Mouse (Mus musculus) layer of hippocampus, postnatal 36 days (tissue): Measurements from ENCODE around the gene Thbd. TPM values are rescaled to one million over a fixed set of nuclear protein-coding genes. Genes with fewer than 3 reads are reported as not detected.

Experiments used
- DNase-seq, 2 experiments: peaks; one replicate each; pipeline ENCODE4 v3.0.0; 2022
- total RNA-seq, 2 experiments: library from RNA; stranded (reverse); gene quantifications; 2 replicates each; pipeline ENCODE4 v1.2.3; 2021

Thbd gene
- total RNA-seq: 1 to 10 TPM; 5.5 to 7.6 TPM

DNA sequence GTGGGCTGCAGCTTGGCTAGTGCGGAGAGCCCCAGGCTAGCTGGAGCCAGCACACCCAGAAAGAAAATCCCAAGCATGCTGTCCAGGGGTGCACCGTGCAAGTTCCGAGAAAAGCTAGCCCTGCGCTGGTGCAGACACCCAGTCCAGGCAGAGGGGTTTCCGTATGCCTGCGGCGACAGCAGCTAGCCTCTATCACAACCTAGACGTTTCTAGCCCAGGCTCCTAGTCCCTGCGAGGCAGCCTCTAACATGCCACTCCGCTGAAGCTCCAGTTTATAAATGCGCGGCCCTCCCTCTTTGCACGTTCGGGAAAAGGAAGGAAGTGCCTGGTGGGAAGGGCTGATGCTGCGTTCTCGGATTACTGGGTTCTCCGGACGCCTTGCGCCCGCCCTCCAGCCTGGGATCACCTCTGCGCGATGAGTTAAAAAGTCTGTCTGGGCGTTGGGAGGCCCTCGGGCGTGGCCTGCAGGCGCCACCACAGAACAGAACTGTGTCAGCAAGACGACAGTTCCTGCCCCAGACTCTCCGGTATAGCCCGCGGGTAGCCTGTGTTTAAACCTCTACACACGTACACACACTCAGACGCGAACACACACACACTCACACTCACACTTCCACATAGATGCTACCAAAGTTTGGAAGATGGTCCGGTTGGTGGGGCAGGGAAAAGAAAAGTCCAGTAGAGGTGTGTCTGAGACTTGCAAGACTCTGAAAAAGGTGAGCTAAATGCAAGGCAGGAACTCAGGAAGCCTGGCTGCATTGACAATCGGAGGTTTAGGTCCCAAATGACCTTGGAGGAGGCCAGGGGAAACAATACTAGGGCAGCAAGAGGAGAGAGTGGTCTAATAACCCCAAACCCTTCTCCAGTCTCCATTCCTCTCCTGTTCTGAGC lies at the start of gene Thbd:
Gene Thbd, minus strand, starts transcription at position 319 of the 891 bp plus-strand sequence.
- no peak for DNase-seq

DNA sequence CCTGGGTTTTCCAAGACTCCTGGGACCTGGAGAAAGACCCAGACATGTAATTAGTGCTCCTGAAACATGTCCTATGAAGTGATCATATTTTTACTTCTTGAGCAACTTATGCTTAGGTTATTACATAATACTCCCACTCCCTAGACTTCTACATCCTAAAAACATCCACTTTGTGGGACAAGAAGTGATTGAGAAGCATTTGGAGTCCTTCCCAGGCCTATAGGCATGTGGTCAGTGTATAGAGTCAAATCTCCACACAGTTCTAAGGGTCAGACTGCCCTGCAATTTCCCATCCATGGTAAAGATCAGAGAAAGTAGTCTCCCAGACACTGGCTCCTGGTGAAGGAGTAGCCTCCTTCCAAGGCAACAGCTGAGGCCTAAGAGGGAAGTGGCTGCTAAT lies 47.4 kb upstream of the Thbd start:
- DNase-seq: no peak

DNA sequence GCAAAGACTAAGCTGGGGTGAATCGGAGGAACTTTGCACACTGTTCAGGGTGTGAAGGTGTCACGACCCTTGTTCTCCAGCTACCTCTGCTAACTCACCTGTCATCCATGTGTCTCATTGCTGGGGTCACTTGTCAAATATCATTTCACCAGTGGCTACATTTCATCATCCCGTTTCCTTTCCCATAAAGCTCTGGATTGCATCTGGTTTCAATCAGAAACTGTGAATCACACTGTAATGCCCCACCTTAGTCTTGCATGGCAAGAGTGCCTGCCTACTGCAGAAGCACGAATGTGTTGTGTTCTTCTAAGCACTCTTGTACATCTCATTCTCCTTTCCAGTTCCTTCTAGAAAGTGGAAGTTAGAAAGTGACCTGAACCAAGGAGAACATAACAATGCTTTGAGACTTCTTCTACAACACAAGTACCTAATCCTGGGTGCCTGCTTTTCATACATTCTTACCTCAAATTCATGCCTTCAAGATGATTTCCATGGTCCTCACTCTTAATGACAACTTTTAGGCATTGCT lies 46.1 kb upstream of the Thbd start:
- no peak for DNase-seq

DNA sequence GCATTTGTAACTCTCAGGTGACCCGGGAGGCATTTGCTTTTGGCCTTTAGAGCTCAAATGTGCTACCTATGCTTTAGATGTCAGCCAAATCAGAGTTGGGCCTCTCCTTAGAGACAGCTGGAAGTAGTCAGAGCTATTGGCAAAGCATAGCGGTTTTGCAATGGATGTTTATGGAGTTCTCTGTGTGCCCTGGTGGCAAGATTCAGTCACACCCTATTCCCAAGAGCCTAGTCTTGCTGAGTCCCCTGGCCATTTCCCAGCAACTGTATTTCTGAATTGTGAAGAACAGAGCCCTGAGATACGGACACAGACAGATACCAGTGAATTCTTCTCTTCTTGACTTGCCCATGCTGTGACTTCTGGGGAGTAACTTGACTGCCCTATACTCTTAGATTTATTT lies 45.1 kb upstream of the Thbd start:
- DNase-seq: no peak

DNA sequence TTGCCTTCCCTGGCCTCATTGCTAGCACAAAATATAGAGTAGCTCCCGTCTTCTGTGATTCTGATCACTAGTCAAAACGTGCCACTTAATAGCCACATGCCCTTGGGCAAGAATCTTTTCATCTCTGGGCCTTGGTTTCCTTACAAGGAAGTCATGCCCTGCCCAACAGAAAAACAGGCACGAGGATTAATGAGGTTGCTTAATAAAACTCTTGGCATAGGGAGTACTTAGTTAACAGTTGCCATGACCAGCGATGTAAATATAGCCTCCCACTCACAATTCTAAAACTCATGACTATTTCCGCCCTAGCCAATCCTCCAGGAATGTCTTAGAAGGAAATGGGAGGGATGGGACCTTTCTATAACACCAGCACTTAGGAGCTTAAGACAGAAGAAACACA lies 43.5 kb upstream of the Thbd start:
- no peak for DNase-seq

DNA sequence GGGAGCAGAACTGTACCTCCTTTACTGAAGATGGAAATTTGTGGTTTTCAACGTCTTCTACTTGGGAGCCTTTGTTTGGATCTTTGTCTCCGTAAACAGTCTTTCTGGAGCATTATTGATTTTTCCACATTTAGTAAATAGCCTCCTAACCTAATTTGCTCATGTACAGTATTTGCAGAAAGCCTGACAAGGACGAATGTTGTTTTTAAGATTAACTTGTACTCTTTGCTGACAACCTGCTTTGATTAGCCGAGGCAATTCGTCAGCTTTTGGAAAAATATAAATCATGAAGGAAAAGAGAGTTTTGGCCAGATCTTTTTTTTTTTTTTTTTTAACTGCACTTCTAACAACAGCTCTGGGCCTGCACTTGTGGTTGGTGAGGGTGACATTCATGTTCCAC lies 42.6 kb upstream of the Thbd start:
- no peak for DNase-seq

DNA sequence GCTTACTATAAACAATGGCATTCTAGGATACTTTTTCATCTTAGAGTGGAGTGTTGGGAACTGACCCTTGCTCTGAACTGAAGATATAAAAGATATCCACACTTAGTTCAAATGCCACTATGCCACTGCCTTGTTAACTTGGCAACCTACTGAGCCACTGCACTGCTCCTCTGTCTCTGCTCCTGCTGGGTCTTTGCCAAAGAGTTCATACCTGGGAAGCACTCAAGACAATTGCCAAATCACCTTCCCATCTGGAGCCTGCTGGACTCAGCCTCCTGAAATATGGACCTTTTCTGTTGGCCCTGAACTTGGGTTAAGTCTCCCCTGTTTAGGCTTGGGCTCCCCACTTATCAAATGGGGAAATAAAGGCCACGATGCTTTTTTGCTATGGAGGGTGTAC lies 41.7 kb upstream of the Thbd start:
- no peak for DNase-seq

DNA sequence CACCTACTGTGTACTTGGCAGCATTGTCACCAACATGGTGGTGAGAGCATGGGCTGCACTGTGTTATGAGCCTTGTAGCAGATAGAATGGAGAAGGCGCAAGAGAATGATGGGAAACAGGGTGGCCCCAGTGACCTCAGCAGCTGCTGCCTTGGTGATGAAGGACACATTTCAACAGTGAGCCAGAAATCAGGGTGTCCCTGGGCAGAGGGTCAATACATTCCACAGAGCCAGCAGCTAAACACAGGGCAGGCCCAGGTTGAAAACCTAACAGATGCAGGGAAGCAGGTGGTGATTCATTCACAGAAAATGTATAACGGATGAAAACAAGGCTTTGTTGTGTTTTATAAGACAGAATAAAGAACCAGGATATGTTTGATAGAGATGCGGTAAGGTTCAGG lies 38.5 kb upstream of the Thbd start:
- no peak for DNase-seq

DNA sequence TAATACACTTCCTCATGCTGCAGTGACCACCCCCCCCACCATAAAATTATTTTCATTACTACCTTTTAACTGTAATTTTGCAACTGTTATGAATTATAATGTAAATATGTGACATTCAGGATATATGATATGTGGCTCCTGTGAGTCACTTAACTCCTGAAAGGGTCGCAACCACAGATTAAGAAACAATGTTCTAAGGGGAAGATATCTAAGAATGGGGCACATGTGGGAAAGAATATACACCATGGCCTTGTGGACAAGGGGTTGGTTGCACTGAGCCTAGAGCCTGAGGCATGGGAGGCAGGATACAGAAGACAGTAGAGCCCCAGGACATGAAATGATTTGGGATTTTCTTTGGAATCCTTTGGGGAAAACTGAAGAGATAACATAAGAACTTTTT lies 37.6 kb upstream of the Thbd start:
- no peak for DNase-seq

DNA sequence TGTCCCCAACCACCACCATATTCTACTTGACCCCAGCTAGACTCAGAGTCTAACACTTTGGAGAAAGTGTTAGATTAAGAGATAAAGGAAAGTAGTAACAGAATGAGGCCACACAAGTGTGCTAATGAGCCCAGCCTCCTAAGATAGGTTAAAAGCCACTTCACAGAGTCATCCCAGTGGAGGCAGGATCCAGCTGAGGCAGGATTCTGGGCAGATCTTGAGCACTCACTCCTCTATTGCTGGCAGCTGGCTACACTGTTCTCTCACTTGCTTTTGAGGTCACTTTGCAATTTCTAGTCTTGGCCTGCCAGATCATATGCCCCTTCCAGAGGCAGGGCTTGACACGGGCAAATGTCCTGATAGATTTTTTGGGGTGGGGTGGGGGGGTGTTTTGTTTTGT lies 36.5 kb upstream of the Thbd start:
- DNase-seq: no peak

DNA sequence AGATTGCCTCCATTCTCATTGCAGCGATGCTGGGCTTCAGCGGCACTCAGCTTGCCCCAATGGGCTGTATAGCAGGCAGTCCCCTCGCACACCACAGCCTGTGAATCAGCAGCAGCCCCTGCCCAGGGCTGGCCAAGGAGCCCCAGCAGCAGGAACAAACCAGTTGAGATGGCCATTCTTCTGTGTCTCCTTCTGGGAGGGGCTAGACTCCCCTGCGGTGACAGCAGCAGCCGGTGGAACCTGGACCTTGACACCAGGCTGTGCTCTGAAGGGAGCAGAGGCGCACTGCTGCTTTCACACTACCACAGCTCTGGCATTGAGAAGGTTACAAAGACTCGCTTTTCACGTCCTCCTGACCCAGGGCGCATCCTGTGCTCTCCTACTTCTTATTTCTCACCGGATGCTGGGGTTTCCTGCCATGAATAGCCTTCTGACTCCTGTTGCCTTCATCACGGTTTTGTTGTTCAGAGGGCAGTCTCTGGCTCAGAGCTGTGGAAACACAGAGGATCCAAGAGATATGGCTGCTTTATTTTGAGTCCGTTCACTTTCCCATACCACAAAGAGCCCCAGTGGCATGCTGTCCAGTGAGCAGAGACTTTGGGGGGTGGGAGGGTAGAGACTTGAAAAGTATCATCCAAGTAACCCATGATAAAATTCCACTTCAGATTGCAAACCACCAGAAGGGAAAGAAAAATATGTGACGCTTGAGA lies 35.4 kb upstream of the Thbd start, which contains the start of gene Cd93:
Gene Cd93, minus strand, starts transcription at position 315 of the 710 bp plus-strand sequence.
- no peak for DNase-seq

DNA sequence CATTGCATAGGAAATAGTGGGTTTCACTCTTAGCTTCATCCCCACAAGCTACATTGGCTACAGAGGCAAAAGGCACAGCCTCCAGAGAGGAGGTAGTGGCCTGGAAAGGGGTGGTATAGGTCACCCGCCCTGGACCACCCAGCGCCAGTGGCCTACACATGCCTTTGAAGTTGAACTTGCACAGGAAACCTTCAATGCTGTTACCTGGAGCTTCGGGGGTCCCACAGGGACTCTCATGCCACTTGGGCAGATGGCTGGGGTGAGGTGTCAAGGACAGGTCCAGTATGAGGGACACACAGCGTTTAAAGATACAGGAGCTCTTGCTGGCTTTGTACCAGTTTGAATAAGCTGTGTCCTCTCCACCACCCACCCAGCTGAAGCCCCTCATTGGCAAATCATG lies 34.7 kb upstream of the Thbd start:
- DNase-seq: no peak

DNA sequence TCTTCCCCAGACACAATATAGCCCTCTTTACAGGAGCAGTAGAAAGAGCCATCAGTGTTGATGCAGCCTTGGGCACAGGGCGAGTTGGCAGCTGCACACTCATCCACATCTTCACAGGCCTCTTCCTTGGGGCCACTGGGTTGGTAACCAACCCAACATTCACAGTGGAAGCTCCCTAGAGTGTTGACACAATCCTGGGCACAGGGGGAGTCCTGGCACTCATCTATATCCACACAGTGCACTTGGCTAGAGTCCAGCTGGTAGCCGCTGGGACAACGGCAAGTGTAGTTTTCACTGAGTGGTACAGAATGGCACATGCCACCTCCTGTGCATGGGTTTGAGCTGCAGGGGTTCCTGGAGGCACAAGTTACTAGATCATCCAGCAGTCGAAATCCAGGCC lies 34.2 kb upstream of the Thbd start:
- DNase-seq: no peak

DNA sequence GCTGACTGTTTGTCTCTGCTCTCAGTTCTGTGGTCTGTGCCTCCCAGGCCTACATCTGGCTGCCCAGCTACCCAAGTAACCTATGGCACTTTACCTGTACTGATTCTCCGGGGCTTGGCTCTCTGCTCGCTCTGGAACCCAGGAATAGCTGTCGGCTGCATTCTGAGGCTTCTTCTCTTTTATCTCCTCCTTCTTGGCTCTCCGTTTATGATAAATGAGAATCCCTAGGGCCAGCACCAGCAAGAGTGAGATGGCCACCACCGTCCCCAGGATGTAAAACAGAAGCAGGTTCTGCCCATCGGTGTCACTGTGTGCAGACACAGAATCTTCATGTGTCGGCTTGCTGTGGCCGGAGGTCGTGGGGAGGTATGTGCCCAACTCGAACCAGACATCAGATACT lies 33.4 kb upstream of the Thbd start:
- DNase-seq: no peak

DNA sequence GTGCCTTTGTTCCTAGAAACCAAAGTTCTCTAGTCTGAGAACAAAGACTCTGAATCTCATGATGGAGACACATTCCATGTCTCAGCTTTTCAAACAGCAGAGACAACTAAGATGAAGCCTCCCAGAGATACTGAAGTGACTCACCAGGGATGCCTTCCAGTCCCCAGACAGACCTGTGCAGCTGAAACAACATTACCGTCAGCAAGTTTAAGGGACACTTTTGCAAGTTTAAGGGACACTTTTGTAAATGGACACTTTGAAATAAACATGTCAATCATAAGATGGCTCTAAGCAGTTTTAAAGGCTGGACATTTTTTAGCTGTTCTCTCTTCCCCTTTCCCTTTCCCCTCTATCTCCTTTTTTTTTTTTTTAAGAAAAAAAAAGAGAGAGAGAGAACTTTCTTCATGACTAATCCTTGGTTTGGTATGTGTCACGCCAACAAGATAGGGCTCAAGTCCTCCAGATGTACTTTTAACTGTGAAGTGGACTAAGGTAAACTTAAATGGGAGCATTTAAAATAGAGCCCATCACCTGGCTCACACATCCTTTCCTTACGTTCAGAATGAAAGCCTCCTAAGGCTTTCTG lies 31.8 kb upstream of the Thbd start:
- DNase-seq: no peak

DNA sequence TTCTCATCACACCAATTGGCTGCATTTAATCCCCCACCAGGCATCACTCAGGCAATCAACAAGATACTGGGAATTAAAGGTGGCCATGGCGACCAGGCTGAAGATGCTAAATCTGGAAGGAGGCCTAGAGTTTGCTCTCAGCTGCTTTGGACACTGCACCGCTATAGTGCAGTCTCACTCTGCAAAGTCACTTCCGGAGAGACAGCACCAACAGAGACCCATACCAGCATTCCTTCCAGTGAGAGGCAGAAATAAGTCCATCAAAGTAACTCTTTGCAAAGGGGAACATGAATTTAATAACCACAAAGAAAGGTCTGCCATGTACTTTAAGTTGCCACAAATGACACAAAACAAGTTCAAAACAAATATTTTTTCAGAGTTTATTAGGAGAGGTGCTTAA lies 28.3 kb upstream of the Thbd start:
- DNase-seq: no peak

DNA sequence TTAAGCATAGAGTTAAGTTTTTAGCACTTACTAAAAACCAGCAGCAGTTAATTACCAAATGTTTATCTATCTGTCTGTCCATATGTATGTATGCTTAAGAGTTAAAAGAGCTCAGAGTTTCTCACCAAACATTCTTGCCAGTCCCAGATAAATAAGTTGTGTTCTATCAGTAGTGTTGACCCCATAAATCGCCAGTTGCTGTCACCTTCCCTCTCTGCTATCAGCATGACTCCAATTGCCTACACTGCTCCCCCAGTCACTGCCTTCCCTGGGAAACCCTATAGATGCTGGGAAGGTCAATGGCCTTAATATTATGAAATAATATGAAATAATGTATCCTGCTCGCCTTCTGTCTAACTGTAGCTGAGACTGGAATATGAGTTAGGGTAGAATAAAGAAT lies 24.4 kb upstream of the Thbd start:
- no peak for DNase-seq

DNA sequence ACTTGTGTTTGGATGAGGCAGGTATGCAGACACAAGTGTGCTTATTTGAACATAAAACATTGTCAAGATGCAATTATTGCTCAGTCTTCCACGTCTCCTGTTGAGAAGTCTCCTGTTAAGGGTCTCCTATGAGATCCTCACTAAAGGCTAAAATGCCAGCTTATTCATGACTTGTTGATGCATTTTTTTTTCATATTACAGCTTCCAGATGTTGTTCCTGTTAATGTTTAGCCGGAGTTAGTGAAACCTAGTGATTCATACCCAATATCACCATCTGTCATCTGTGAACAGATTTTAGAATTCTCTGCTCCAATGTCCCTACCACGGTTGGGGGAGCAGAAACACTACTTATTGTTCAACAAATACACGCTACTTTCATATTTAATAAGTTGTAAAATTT lies 23.0 kb upstream of the Thbd start:
- DNase-seq: no peak

DNA sequence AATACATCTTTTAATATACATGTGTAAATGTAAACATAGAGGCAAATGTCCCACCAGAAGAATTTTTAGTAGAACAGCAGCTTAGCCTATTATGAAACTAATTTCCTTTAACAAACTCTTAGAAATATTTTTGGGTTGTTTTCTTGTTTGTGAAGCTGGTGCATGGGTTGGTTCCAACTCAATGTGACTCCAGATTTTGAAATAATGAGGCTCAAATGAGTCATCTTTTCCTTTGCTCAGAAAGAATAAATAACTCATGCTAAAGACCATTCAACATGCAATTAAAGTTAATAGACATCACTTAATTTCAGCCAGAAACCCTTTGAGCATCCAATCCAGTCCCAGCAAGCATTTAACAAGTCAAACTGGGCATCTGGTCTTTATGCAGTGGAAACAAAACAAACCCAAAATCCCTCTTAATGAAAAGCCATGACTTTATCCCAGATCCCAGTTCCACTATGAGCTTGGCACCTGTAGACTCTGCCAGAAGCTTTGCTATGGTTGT lies 21.1 kb upstream of the Thbd start:
- no peak for DNase-seq

DNA sequence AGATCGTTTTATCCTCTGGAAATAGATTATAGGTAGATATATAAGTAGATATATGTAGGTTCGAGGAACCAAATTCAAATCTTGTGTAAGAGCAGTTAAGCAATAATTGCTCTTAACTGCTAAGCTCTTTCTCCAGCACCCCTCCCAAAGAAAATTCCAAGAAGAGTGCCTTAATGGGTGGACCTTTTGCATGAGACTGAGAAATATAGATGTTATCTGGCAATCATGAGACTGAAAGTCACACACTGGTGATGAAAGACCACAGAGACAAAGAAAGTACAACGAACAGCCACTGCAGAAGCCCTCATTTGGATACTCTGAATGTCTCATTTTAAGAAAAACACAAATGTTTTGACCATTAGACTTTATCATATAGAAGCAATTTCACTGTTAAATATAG lies 20.5 kb upstream of the Thbd start:
- no peak for DNase-seq

DNA sequence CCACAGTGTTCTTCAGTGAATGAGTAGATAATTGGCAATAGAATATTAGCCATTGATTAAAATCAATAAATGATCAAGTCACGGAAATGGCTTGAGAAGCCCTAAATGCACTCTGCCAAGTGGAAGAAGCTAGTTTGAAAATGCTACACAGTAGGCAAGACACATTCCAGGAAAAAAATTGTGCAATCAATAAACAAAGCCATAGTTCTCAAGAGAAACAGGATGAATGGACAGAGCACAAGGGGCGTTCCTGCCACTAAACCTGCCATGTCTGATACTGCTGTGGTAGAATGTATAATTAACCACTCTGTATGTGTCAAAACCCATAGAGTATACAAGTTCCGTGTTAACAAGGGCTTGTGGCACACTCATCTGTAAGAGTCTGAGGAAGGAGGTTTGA lies 19.6 kb upstream of the Thbd start:
- no peak for DNase-seq

DNA sequence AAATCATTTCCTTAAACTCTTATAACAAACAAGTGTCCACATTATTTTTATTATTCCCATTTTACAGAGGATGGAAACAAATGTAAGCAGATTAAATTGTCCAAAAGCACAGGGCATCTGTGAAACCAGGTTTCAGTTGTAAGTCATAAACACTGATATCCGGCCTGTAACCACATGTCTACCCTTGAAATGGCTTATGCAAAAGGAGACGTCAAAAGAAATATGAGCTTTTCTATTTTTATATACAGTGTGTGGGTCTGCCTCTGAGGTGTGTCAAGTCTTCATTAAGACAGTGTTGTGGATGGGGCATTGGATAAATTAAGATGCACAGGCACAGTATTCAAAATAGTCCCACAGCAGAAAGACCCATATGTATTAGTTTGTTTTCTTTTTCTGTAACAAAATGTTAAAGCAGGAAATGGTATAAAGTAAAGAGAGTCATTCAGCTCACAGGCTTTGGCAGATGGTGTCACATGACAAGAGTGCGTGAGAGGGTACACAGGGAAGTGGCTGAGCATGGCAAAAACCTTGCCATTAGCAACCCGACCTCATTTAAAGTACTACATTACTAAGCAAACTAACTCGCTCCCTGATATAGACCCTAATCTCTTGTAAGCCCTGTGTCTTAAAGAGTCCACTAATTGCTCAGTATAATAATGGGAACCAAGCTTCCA lies 17.9 kb upstream of the Thbd start:
- no peak for DNase-seq

DNA sequence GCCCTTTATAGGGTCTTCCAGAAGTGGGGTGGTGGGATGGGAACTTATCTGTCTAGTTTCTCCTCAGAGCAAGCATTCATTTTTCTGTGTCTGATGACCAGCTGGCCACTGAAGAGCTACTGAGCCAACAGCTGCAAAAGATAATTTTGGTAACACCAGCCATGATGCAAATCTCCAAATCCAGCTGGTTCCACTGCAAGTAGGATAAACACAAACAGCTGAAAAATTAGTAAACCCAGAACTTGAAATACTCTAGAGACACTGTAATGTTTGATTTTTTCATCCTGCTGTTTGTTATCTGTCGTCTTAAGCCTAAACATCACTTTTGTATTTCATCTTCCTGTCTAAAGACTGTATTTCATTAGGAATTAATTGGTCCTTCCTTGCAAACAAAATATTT lies 13.7 kb upstream of the Thbd start:
- DNase-seq: no peak
